ENCODE assay signal across 7 mouse cellular contexts in the genomic region with DNA sequence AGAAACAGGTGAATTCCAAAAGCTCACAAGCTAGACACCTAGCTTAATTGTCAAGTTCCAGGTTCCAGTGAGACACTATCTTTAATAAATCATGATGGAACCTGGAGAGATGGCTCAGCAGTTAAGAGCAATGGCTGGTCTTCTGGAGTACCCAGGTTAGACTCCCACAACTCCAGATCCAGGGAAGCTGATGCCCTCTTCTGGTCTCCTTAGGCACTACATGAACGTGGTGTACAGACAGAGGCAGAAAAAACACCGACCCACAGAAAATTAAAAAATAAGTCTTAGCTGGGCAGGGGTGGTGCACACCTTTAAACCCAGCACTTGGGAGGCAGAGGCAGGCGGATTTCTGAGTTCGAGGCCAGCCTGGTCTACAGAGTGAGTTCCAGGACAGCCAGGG.
DNase-seq lines count a peak whose midpoint lies in the region; ATAC-seq lines count a peak whose summit lies in the region.

No protein-coding gene starts in this region.

- WGBS in embryonic facial prominence, embryonic 11.5 days = 54% methylated on average over 4 of the region's 4 CpGs

- no peaks in the 10 kb centered on the region for H3K27me3 ChIP-seq in embryonic facial prominence, embryonic 11.5 days (ENCODE audit: control insufficient read depth, insufficient read depth, low read length)

- H3K36me3 ChIP-seq in embryonic facial prominence, embryonic 11.5 days (replicated peaks; ENCODE audit: control insufficient read depth, insufficient read depth, low read depth, low read length) = no peaks in the 10 kb centered on the region

- peak; percentile 72 for DNase-seq in layer of hippocampus, adult 11-12 months (ENCODE audit: low spot score)
- DNase-seq in layer of hippocampus, adult 9-11 months = no peak
- DNase-seq in ES-CJ7 (ENCODE audit: low read depth, low spot score) = peak; percentile 78
- peak; percentile 19 for DNase-seq in adrenal gland, postnatal 25 days
- DNase-seq in embryonic facial prominence, embryonic 11.5 days (ENCODE audit: low spot score) = peak; percentile 70
- peak; percentile 59 to 72 for DNase-seq in layer of hippocampus, postnatal 14 days (ENCODE audit: low spot score in 2 of 2)
- peak; percentile 73 for DNase-seq in retina, embryonic 14.5 days (ENCODE audit: low spot score)

- H3K4me3 ChIP-seq in embryonic facial prominence, embryonic 11.5 days (ENCODE audit: low read depth, low read length) = no peak overlapping the region

- H3K4me1 ChIP-seq in embryonic facial prominence, embryonic 11.5 days (ENCODE audit: control insufficient read depth, insufficient read depth, low read length) = no peaks in the 10 kb centered on the region; the same call in 1 of the 2 replicates

- no peak overlapping the region for H3K4me2 ChIP-seq in embryonic facial prominence, embryonic 11.5 days (ENCODE audit: low read depth, low read length)

- no peak overlapping the region for H3K27ac ChIP-seq in embryonic facial prominence, embryonic 11.5 days (replicated peaks; ENCODE audit: low read depth, low read length)

- ATAC-seq in embryonic facial prominence, embryonic 11.5 days (replicated peaks; ENCODE audit: insufficient number of reproducible peaks, low FRiP score, low TSS enrichment, low read depth) = no peak

- no peak overlapping the region for H3K9ac ChIP-seq in embryonic facial prominence, embryonic 11.5 days (replicated peaks; ENCODE audit: low read length)

- H3K9me3 ChIP-seq in embryonic facial prominence, embryonic 11.5 days (replicated peaks; ENCODE audit: control insufficient read depth, low read length) = no peaks in the 10 kb centered on the region
